Mouse (Mus musculus) testis, postnatal 14 days (tissue): ENCODE measurements at regions not wholly inside any gene's neighbourhood (a gene's known extent, or its start where the extent isn't known, plus 50 kb on each side); places are given as distances from the start of the nearest gene placed in this dataset.

Experiments used
- DNase-seq: peaks from one replicate; pipeline ENCODE4 v3.0.0; 2021; ENCODE audit warnings: low spot score

GRCm38 (mm10) chr9:101649816-101650215, 211.8 kb upstream of the 9630041A04Rik start:
- DNase-seq, result no peak

DNA sequence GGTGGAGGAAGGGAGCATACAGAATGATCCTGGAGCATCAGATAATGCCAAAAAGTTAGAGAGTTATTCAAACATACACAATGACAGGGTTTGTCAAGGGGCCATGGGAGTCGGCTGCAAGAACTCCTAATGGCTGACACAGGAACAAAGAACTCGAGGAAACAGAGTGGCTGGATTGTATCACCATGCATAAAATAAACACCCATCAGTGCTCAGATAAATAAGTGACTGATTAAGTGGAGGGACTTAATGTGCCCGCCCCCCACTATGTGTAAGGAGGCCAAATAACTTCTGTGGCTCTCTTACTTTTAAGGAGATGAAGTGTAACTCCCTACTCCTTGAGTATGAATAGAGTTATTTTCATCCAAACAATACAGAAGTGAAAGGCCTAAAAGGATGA, 220.1 kb upstream of the 9630041A04Rik start:
- DNase-seq, result no peak

- DNase-seq, result no peak
Observed at GRCm38 (mm10) chr9:101640598-101640997, 221.0 kb upstream of the 9630041A04Rik start.

DNA sequence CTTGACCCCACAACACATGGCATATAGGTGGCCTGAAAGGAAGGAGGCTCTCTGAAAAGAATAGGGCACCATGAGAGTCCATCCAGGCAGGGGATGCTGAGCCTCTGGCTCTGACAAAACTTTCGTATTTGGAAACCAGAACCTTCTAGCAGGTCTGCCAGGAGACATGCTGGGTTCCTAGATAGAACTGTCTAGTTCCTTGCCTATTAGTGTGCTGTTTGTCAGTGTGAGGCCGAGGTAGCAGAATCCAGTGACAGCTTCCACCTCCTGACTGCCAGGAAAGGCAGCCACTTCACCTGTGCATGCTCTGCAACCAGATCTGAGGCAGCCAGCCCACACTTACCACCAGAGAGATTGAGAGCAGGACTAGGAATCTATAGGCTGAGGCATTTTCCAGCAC, 245.4 kb upstream of the 9630041A04Rik start:
- no peak for DNase-seq

DNA sequence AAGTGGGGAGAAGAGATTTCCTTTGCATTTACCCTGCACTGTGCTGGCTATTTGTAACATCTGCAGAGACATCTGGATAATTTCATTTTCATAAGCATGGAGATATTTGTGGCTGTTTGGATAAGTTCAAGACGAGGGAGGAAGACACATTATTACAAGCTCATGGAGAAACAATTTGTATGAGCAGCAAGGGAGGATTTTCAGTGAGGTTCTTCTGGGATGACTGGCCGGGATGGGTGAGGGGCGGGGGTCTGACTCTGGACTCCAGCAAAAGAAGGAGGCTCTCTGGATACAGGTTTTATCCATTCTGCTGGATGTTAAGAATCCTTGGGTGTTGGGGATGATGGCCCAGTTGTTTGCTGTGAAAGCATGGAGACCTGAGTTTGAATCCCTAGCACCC, 246.5 kb upstream of the 9630041A04Rik start:
- DNase-seq, result no peak

DNA sequence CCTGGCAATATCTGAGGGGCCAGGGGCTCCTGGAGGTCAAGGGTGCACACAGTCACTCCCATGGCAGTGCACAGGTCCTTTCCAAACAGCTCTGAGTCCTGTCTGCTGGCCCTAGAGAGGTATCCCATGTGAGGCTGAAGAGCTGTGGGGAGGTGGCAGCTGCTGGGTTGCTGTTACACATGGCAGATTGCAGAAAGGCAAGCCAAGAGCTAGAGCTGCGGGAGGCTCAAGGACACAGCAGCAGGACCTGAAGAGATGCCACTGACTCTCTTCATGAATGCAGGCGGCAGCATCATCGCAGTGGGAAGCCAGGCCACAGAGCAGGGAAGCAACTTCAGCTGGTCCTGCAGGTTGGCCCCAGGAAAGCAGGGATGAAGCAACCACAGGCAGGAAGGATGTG, 247.7 kb upstream of the 9630041A04Rik start:
- no peak for DNase-seq

- DNase-seq, result no peak
Observed at GRCm38 (mm10) chr9:101613471-101613870, 248.2 kb upstream of the 9630041A04Rik start.

DNA sequence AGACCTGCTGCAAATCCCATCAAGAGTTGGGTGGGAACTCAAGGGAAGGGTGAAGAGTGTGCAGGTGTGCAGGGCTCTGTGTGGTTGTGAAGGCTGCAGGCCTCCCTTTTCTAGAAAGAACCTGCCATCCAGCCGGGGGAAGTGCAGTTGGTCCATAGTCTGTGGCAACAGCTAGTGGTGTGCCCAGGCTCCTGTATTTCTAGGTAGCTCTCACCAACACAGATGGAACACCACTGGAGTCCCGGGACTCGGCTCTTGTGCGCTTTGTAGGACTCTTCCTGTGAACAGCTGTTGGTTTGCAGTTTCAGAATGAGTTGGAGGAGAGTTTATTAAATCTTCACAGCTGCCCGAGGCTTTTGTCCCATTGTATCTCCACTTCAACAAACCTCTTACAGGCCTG, 248.7 kb upstream of the 9630041A04Rik start:
- DNase-seq, result no peak

DNA sequence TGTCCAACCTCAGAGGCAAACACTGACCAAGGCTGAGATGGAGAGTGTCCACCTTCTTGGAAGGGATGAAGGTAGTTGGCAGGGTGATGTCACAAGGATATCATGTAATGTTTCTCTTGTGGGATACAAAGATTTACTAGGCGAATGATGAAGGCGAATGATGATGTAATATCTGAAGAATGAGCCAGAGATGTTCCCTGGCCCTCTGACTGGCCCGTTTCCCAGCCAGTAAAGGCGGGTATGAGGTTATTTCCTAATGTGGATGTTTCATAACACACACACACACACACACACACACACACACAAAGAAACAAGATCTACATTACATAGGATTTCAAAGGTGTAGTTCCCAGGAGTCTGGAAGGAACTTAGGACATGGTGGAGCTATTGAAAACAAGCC, 249.1 kb upstream of the 9630041A04Rik start:
- no peak for DNase-seq

GRCm38 (mm10) chr9:101611481-101611880, 250.2 kb upstream of the 9630041A04Rik start:
- no peak for DNase-seq

GRCm38 (mm10) chr9:101610806-101611443, 250.7 kb upstream of the 9630041A04Rik start:
- no peak for DNase-seq

- no peak for DNase-seq
Observed at GRCm38 (mm10) chr9:101610338-101610737, 251.3 kb upstream of the 9630041A04Rik start.

- DNase-seq, result no peak
Observed at GRCm38 (mm10) chr9:101602799-101603198, 258.8 kb upstream of the 9630041A04Rik start.

- DNase-seq, result no peak
Observed at GRCm38 (mm10) chr9:101596898-101597297, 264.7 kb upstream of the 9630041A04Rik start.

DNA sequence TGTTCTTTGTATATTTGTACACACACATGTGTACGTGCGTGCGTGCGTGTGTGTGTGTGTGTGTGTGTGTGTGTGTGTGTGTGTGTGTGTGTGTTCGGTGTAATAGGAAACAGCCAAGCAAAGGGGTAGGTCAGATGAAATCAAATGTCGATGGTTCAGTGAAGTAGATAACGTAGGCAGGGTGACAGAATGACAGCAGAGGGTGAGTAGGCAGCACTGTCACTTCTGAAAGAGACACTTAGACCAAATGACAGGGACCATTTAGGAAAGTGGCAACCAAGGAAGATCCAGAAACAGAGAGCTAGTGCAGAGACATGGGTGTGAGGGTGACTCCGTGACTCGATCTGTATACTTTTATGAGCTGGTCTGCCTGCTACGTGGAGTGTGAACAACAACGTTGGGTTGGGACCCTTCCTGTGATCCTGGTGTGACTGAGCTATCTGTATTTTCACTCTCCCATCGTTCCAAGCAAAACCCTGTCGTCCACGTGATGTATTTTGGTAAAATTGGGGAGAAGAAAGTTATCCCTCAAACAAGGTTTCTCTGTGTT, 266.5 kb upstream of the 9630041A04Rik start:
- no peak for DNase-seq

GRCm38 (mm10) chr9:101592621-101593020, 269.0 kb upstream of the 9630041A04Rik start:
- no peak for DNase-seq

DNA sequence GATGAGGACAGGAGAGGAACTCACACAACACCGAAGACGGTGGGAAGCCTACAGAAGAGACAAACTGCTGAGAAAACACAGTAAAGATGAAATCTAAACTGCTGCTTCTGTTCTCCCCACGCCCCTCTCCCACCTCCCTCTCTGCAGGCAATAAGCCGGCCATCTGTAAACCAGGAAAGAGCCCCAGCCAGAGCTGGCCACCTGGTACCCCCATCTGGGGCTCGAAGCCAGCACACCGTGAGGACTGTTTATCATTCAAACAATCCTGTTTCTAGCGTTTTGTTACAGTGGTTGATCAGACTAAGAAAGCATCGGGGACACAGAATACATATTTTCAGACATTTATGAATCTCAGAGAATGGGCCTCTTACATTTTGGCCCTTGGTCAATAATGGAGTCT, 270.0 kb upstream of the 9630041A04Rik start:
- no peak for DNase-seq

DNA sequence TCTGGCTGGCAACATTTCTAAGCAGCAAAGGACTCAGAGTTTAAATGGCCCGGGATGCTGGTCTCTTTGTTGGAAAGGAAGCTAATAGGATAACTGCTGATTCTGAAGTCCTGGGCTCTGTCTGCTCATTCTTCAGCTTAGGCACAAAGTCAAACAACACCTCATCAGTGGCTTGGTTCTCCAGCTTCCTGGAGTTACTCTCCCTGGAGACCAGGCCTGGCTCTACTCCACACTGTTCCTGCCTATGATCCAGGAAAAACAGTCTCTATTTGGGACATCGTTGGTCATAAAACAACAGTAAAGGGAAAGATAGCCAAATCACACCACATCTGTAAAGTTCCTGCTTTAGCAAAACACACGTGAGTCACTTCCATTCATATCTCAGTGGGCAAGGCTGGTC, 271.3 kb upstream of the 9630041A04Rik start:
- no peak for DNase-seq

GRCm38 (mm10) chr9:101581064-101581463, 280.6 kb upstream of the 9630041A04Rik start:
- DNase-seq, result no peak

- no peak for DNase-seq
Observed at GRCm38 (mm10) chr9:101570714-101571113, 290.9 kb upstream of the 9630041A04Rik start.

DNA sequence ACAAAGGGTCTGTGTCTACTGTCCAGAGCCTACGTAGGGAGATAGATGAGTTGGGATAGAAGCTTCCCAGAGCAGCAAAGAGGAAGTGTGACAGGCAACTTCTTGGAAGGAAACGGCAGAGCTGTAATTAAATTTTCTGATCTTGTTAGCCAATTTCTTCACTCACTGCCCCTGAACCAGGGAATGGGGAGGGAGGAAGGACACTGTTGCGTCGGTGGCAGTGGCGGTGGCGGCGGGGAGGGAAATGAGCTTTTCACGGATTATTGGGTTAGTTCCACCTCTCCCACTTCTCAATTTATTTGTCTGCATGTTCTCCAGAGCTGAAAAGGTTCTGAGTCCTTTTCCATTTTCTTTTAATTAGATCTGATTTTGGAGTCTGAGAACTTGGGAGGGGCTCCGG, 298.4 kb upstream of the 9630041A04Rik start:
- DNase-seq, result no peak

DNA sequence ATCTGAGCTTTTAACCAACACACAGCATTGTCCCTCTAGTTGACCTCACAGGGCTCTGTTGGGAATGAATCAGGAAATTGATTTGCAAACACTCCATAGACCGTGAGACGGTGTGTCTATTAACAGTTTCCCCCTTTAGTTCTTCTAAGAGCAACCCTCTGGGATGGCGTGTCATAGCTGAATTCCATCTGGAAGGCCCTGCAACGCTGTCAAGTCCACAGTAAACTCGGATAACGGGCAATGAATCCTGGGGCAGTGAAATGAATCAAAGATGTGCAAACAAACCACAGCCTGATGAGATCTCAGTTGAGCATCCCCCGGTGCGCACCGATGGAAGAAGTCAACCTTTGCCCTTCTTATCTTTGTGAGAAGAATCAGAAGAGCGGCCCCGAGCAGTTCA, 302.3 kb upstream of the 9630041A04Rik start:
- DNase-seq, result no peak

- DNase-seq, result no peak
Observed at GRCm38 (mm10) chr9:101555011-101555673, 303.5 kb upstream of the Ppp2r3a start.

DNA sequence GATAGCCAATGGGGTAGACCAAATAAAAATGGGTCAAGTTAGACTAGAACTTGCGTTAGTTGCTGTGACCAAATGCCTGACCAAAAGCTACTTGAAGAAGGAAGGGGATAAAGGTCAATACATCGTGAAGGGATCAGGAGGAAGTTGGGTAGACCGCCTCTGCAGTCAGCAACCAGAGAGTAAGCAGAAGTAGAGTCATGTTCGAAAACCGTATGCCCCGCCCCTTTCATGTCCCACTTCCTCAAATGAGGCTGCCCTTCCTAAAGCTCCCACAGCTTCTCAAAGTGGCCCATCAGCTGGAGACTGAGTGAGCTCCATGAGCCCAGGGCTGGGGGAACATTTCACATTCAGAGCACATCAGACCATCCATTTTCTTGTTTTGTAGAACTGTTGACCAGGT, 301.2 kb upstream of the Ppp2r3a start:
- no peak for DNase-seq
